Mouse (Mus musculus) kidney, postnatal 4 days (tissue): ENCODE measurements around the gene Stxbp6.
"Not testable (repeated sequence)": the region's sequence is repeated elsewhere in the genome, so short reads cannot be mapped to it uniquely, and the experiment has no call there.

ENCODE experiments used
- DNase-seq, 2 experiments: peaks; one replicate each; pipeline ENCODE4 v3.0.0; 2021; ENCODE audit warnings: mixed read lengths in 2 of 2

The Stxbp6 gene

DNA sequence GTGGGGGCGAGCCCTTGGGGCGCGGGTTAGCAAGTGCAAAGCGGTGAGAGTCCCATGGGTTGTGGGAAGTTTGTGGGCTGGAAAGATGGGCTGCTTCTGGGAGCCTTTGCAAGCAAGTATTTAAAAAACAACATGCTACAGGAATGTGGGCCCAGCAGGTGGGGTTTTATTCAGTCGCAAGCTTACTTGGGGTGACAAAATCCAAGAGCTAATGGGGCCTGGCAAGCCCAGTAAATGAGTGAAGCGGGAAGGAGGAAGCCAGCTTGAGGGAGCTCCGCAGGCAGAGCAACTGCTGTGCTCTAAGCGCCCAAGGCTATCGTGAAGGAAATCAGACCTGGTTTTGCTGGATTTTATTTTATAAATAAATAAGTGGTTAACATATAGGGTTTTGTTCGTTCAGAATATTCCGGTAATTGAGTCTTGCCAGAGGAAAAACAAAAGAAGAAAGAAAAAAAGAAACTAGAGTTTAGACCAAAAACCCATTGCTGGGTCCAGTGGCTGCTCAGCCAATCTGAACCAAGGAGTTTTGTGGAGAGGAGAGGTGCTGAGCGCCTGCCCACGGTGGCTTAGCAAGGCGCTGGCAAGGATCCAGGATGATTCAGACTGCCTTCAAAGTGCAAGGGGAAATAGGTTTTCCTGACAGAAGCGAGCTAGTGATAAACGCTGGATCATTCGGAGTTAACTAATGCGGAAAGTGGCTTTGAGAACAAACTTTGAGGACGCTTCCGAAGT, at the start of gene Stxbp6:
TSS of gene Stxbp6 (minus strand) at position 99 of the 732 bp plus-strand sequence.
- DNase-seq: peak; percentile 80 to 88

DNA sequence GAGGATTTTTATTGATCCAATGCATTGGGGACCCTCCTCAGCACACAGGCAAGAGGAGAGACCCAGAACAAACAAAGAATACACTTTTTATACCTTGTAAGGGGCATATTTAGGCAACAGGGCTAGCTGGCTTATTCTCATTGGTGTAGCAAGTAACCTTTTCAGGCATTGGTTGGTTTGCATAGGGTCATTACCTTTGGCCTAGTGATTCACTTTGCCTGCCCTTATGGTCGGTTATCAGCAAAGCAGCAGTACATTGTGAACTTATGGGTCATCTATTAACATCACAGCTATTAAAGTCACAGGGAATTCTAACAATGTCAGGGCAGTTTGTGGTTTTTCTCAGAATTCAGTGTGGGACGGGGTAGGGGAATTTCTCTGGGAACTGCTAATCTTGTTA, 28.4 kb upstream of the Stxbp6 start:
- not testable (repeated sequence) for DNase-seq

GRCm38 (mm10) chr12:45093732-45094131, 19.2 kb upstream of the Stxbp6 start:
- no peak for DNase-seq

DNA sequence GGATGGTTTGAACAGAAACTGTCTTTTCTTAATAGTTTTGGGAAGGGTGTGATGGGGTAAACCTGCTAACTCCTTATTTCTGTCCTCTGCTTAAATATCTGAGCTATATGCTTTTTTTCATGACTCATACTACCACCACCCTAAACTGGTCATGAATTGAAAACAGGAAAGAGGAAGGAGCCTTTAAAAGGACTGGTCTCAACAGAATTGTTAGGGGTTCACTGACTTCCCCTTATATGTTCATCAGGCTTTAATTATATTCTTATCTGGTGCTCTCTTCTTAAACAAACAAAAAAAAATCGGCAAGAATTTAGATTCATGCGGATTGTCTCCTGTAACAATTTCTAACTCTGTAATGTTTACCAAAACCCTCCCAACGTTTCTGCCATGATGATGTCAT, 17.9 kb upstream of the Stxbp6 start:
- no peak for DNase-seq

- DNase-seq: no peak
Observed at GRCm38 (mm10) chr12:45083145-45083475, 8.6 kb upstream of the Stxbp6 start.

- DNase-seq: peak in 1 of 2 experiments; percentile 18
Observed at GRCm38 (mm10) chr12:45082379-45083144, 8.1 kb upstream of the Stxbp6 start.

GRCm38 (mm10) chr12:45081617-45082016, 7.1 kb upstream of the Stxbp6 start:
- no peak for DNase-seq

DNA sequence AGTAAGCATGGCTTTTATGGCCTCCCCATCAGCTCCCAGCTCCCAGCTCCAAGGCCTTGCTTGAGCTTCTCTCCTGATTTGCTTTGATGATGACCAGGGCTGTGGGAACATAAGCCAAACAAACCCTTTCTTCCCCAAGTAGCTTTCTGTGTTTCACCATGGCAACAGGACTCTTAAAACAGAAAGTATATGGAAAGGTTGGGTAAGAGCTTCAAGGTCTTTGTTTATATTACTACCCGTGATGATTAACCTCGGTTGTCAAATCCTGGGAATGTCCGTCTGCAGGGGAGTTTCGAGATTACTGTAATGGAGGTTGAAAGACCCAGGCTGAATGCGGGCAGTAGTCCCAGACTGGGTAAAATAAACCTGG, 6.2 kb upstream of the Stxbp6 start:
- no peak for DNase-seq

DNA sequence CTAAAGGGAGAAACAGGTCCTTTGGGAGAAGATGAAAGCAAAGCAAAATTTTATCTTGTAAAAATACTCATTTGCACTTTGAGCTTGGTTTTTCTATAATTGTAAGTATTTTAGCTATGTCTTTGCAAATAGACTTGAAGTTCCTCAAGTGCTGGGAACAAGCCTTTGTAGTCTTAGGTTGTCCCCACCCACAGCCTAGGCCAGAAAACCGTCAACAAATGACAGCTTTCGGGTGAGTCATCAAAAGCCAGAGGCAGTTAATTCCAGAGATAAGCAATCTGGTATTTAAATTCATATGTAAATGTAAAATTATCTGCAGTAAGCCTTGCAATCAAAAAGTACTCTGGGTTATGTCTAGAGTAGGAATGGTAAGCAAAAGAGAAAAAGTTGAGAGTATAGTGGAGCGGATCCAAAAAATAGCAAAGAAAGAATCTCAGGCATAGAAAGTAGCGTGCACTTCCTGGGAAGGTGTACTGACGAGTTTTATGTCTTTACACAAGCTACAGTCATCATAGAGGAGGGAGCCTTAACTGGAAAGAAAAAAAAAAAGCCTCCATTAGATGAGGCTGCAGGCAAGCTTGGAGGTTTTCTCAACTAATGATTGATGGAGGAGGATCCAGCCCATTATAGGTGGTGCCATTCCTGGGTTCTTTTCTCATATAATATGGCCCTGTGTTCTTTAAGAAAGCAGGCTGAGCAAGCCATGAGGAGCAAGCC, 5.7 kb upstream of the Stxbp6 start:
- DNase-seq: no peak

GRCm38 (mm10) chr12:45075631-45076030, 1.1 kb upstream of the Stxbp6 start:
- DNase-seq: no peak

- DNase-seq: peak; percentile 85 to 91
Observed at GRCm38 (mm10) chr12:45074042-45074601, 387 bp downstream of the Stxbp6 start.

DNA sequence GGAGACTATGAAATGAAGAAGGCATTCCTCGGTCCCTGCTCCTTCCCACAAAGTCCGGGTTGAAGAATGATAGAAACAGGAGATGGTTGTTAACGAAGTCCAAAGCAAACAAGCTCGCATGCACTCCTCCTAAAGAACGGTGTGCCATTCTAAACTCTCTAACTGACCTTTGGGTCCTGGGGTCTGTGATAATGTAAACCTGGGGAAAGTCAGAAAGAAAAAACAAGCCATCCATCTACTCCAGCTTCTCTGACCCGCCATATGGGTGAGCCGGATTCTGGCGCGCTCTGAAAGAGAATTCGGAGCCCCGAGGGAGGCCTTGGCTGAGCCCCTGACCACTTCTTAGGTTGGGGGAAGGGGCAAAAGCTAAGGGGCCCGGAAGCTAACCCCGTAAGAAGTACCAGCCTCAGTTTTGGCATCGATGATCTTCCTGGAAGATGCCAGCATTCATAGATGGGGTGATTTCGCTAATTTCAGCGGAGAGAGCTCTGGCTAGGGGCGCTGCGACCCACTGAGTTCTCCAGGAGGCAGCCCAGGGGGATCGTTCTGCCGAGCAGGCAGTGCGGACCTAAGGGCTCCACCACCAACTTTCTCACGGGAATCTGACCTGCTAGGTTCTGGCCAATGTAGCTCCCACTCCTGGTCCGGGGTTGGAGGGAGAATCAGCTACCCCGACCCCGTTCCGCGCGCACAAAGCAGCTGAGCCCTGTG, 1.0 kb downstream of the Stxbp6 start:
- DNase-seq: peak in 1 of 2 experiments; percentile 10

- DNase-seq: peak in 1 of 2 experiments; percentile 24
Observed at GRCm38 (mm10) chr12:45072185-45072584, 2.3 kb downstream of the Stxbp6 start.

- peak; percentile 44 to 70 for DNase-seq
Observed at GRCm38 (mm10) chr12:45070186-45070585, 4.3 kb downstream of the Stxbp6 start.

DNA sequence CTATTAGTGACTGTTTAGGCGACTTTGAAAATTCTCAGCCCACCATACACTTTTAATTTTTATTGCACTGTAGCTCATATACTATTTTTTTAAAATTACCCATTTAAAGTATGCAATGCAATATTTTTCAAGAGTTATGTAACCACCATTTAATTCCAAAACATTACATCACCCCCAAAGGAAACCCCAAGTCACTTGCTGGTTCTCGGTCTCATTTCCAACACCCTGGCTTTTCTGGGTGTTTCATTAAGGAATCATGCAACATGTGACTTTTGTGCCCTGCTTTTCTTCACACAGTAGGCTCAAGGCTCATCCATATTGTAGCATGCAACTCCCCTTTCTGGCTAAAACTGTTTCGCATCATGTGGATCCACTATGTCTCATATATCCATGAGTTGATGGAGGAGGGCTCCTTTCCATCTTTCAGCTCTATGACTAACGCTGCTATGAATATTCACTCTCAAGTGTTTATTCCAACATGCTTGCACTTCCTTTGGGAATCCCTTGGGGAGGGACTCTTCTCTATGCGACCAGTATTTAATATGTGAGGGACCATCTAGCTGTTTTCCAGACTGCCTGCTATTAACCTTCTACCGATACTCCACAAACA, 6.3 kb downstream of the Stxbp6 start:
- no peak for DNase-seq

DNA sequence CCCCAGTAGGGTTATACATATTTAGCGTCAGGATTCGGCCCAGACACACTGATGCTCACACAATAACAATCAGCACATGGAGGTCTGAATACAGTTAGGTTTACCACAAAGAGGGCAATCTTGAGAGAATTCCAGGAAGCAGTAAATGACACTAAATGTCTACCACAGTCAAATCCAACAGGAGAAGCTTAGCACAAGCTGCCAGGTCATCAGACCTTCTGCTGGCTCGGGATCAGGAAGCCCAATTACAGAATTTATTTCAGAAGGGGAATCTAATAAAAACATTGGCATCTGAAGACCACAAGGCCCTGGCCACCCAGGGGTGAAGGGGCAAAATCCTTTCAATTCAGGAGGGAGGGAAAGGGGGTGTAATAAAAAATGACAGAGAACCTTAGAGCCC, 6.8 kb downstream of the Stxbp6 start:
- DNase-seq: no peak

GRCm38 (mm10) chr12:45067047-45067685, 7.3 kb downstream of the Stxbp6 start:
- peak in 1 of 2 experiments; percentile 19 for DNase-seq

DNA sequence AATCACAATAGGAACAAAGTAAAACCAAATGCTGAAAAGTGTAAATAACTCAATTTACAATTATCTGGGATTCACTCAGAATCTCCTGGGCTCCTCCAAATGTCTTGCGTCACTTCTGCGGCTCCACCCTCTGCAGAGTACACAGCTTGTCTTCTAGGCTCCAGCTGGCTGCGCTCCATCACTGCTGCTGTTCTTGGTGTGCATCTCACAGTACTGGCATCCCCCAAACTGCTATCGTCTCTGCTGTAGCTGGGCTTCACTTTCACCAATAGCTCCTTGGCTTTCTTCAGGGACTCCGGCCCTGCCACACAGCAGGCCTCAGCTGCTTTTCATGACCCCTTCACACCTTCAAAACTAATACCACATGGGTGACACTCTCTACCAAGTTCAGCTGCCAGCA, 10.9 kb downstream of the Stxbp6 start:
- DNase-seq: peak in 1 of 2 experiments; percentile 43

GRCm38 (mm10) chr12:45061336-45061735, 13.2 kb downstream of the Stxbp6 start:
- DNase-seq: no peak

- no peak for DNase-seq
Observed at GRCm38 (mm10) chr12:45060804-45061203, 13.7 kb downstream of the Stxbp6 start.

GRCm38 (mm10) chr12:45058007-45058406, 16.5 kb downstream of the Stxbp6 start:
- no peak for DNase-seq

GRCm38 (mm10) chr12:45056372-45056771, 18.1 kb downstream of the Stxbp6 start:
- no peak for DNase-seq
